Mouse (Mus musculus) left cerebral cortex, adult 8-10 months (tissue): ENCODE data around the gene Map3k6. TPM values are rescaled to one million over a fixed set of nuclear protein-coding genes. Genes with fewer than 3 reads are reported as not detected.

Experiments used
- DNase-seq, 2 experiments: peaks; one replicate each; pipeline ENCODE4 v3.0.0; 2022; ENCODE audit warnings: low spot score in 2 of 2
- total RNA-seq, 4 experiments: library from RNA; stranded (reverse); gene quantifications; 2 replicates each; pipeline ENCODE4 v1.2.4; 2022

The Map3k6 gene
- total RNA-seq, 4 experiments from 2014 or later = 3.6 to 6.6 (median 5.8) TPM

- DNase-seq = no peak
Measured at GRCm38 (mm10) chr4:133252089-133252488, 11.5 kb downstream of the Map3k6 start.

- no peak for DNase-seq
Measured at GRCm38 (mm10) chr4:133253412-133253811, 12.8 kb downstream of the Map3k6 start.

GRCm38 (mm10) chr4:133255392-133255791 is 14.8 kb downstream of the Map3k6 start:
- no peak for DNase-seq

GRCm38 (mm10) chr4:133256820-133257219 is 16.2 kb downstream of the Map3k6 start:
- DNase-seq = no peak

- no peak for DNase-seq
Measured at GRCm38 (mm10) chr4:133257230-133257629, 16.6 kb downstream of the Map3k6 start.

GRCm38 (mm10) chr4:133257798-133258408 is 17.3 kb downstream of the Map3k6 start:
- no peak for DNase-seq

- DNase-seq = no peak
Measured at GRCm38 (mm10) chr4:133261641-133262374, 21.2 kb downstream of the Map3k6 start.

- no peak for DNase-seq
Measured at GRCm38 (mm10) chr4:133262375-133262765, 21.8 kb downstream of the Map3k6 start.

GRCm38 (mm10) chr4:133262882-133263281 is 22.3 kb downstream of the Map3k6 start, which contains the start of gene Sytl1:
Gene Sytl1, minus strand, starts transcription at chr4:133263113.
- no peak for DNase-seq

GRCm38 (mm10) chr4:133263756-133264155 is 23.1 kb downstream of the Map3k6 start:
- DNase-seq = no peak

GRCm38 (mm10) chr4:133264559-133264958 is 23.9 kb downstream of the Map3k6 start:
- DNase-seq = no peak

GRCm38 (mm10) chr4:133265297-133265696 is 24.7 kb downstream of the Map3k6 start:
- DNase-seq = no peak

- no peak for DNase-seq
Measured at GRCm38 (mm10) chr4:133265759-133266158, 25.1 kb downstream of the Map3k6 start.

GRCm38 (mm10) chr4:133266248-133266880 is 25.7 kb downstream of the Map3k6 start:
- DNase-seq = no peak

GRCm38 (mm10) chr4:133268931-133269330 is 28.3 kb downstream of the Map3k6 start:
- no peak for DNase-seq

- DNase-seq = no peak
Measured at GRCm38 (mm10) chr4:133269596-133269995, 29.0 kb downstream of the Map3k6 start.

- no peak for DNase-seq
Measured at GRCm38 (mm10) chr4:133270929-133271328, 30.3 kb downstream of the Map3k6 start.

GRCm38 (mm10) chr4:133277104-133278026 is 36.7 kb downstream of the Map3k6 start, which contains the start of gene Tmem222:
Gene Tmem222, minus strand, starts transcription at chr4:133277792.
- DNase-seq = peak; percentile 93 to 96

- no peak for DNase-seq
Measured at GRCm38 (mm10) chr4:133278067-133278466, 37.4 kb downstream of the Map3k6 start.

GRCm38 (mm10) chr4:133278482-133278881 is 37.9 kb downstream of the Map3k6 start:
- no peak for DNase-seq

- no peak for DNase-seq
Measured at GRCm38 (mm10) chr4:133281513-133281912, 40.9 kb downstream of the Map3k6 start.
